Mouse (Mus musculus) kidney, adult 18-20 months (tissue): Measurements from ENCODE around the gene Satb1.

Source experiments
- DNase-seq: peaks from one replicate; pipeline ENCODE4 v3.0.0; 2021

The Satb1 gene

GRCm38 (mm10) chr17:51813784-51814120 is 19.3 kb downstream of the Satb1 start:
- no peak for DNase-seq

GRCm38 (mm10) chr17:51812942-51813783 is 19.9 kb downstream of the Satb1 start:
- DNase-seq = peak; percentile 48

GRCm38 (mm10) chr17:51812261-51812941 is 20.7 kb downstream of the Satb1 start:
- no peak for DNase-seq

- DNase-seq = no peak
Observed at GRCm38 (mm10) chr17:51811911-51812260, 21.2 kb downstream of the Satb1 start.

GRCm38 (mm10) chr17:51811086-51811868 is 21.8 kb downstream of the Satb1 start:
- DNase-seq = peak; percentile 59

- DNase-seq = no peak
Observed at GRCm38 (mm10) chr17:51807429-51807828, 25.7 kb downstream of the Satb1 start.

GRCm38 (mm10) chr17:51806124-51806960 is 26.7 kb downstream of the Satb1 start:
- no peak for DNase-seq

- DNase-seq = no peak
Observed at GRCm38 (mm10) chr17:51800208-51800607, 32.9 kb downstream of the Satb1 start.

- no peak for DNase-seq
Observed at GRCm38 (mm10) chr17:51796459-51796858, 36.6 kb downstream of the Satb1 start.

GRCm38 (mm10) chr17:51791226-51791625 is 41.9 kb downstream of the Satb1 start:
- no peak for DNase-seq

- no peak for DNase-seq
Observed at GRCm38 (mm10) chr17:51790387-51791060, 42.6 kb downstream of the Satb1 start.

- DNase-seq = no peak
Observed at GRCm38 (mm10) chr17:51789777-51790176, 43.3 kb downstream of the Satb1 start.

GRCm38 (mm10) chr17:51789098-51789497 is 44.0 kb downstream of the Satb1 start:
- DNase-seq = no peak

- no peak for DNase-seq
Observed at GRCm38 (mm10) chr17:51787955-51788354, 45.1 kb downstream of the Satb1 start.

GRCm38 (mm10) chr17:51786050-51786449 is 47.0 kb downstream of the Satb1 start:
- DNase-seq = no peak

GRCm38 (mm10) chr17:51784935-51785334 is 48.2 kb downstream of the Satb1 start:
- no peak for DNase-seq

- DNase-seq = no peak
Observed at GRCm38 (mm10) chr17:51783591-51784279, 49.4 kb downstream of the Satb1 start.

- no peak for DNase-seq
Observed at GRCm38 (mm10) chr17:51780036-51780435, 53.1 kb downstream of the Satb1 start.

GRCm38 (mm10) chr17:51778961-51779360 is 54.1 kb downstream of the Satb1 start:
- no peak for DNase-seq

- DNase-seq = no peak
Observed at GRCm38 (mm10) chr17:51777813-51778212, 55.3 kb downstream of the Satb1 start.

- DNase-seq = no peak
Observed at GRCm38 (mm10) chr17:51775070-51775881, 57.8 kb downstream of the Satb1 start.
